Mouse (Mus musculus) intestine, postnatal 0 days (tissue): ENCODE results near the gene Kpnb1. TPM values are rescaled to one million over a fixed set of nuclear protein-coding genes. Genes with fewer than 3 reads are reported as not detected.
"Not testable (repeated sequence)": the region's sequence is repeated elsewhere in the genome, so short reads cannot be mapped to it uniquely, and the experiment has no call there.

Experiments
- ATAC-seq: fragments of 200-750 bp; cut with Nextera tagmentation; 2 replicates; pipeline ENCODE4 v1.8.0; 2017; ENCODE audit warnings: mild to moderate bottlenecking, moderate TSS enrichment, moderate library complexity
- H3K27ac ChIP-seq: fragments of 300-500 bp; sonication (generic); 2 replicates; pipeline ENCODE4 v1.5.1; 2014; ENCODE audit warnings: mild to moderate bottlenecking, low read depth, low read length, moderate library complexity
- H3K27me3 ChIP-seq: fragments of 300-500 bp; sonication (generic); replicated peaks from 2 replicates; pipeline ENCODE4 v1.6.1; 2014; ENCODE audit warnings: low read length, mixed read lengths; ENCODE audit not compliant: control insufficient read depth, insufficient read depth
- H3K36me3 ChIP-seq: fragments of 300-500 bp; sonication (generic); 2 replicates; pipeline ENCODE4 v1.6.1; 2014; ENCODE audit warnings: mild to moderate bottlenecking, moderate library complexity; ENCODE audit not compliant: control insufficient read depth, insufficient read depth
- H3K4me1 ChIP-seq: fragments of 300-500 bp; sonication (generic); replicated peaks from 2 replicates; pipeline ENCODE4 v1.6.1; 2014; ENCODE audit warnings: antibody characterized with exemption, low read length, mixed read lengths; ENCODE audit not compliant: control insufficient read depth, insufficient read depth
- H3K4me2 ChIP-seq: fragments of 300-500 bp; sonication (generic); replicated peaks from 2 replicates; pipeline ENCODE4 v1.6.1; 2014; ENCODE audit warnings: low read depth, mild to moderate bottlenecking, moderate library complexity
- H3K4me3 ChIP-seq: fragments of 300-500 bp; sonication (generic); 2 replicates; pipeline ENCODE4 v1.5.1; 2014; ENCODE audit warnings: low read depth, low read length
- H3K9ac ChIP-seq: fragments of 300-500 bp; sonication (generic); 2 replicates; pipeline ENCODE4 v1.6.1; 2014; ENCODE audit warnings: mild to moderate bottlenecking, low read depth, low read length
- H3K9me3 ChIP-seq: fragments of 300-500 bp; sonication (generic); 2 replicates; pipeline ENCODE4 v1.6.1; 2016; ENCODE audit warnings: mixed run types; ENCODE audit not compliant: control insufficient read depth
- CTCF ChIP-seq: sonication (generic); IDR thresholded peaks from 2 replicates; pipeline ENCODE4 v1.5.1; 2016; ENCODE audit warnings: low read depth, mild to moderate bottlenecking, control low read depth, antibody characterized with exemption, moderate library complexity
- WGBS: fragments of 180-500 bp; shearing (Covaris S2); extraction: QIAGEN DNeasy Blood & Tissue Kit; methylation state at CpG from one replicate; pipeline ENCODE4 v1.1.7; 2014; 5-methylcytosine and 5-hydroxymethylcytosine counted together
- polyA plus RNA-seq: library from polyadenylated mRNA; unstranded; fragments of >200 nt; fragmentation: Nextera tagmentation; extraction: Ambion mirVana; gene quantifications from 2 replicates; pipeline ENCODE4 v1.2.1, GENCODE M21; 2015

The Kpnb1 gene
- polyA plus RNA-seq, 1 experiment from 2014 or later, result 17.5 TPM

DNA sequence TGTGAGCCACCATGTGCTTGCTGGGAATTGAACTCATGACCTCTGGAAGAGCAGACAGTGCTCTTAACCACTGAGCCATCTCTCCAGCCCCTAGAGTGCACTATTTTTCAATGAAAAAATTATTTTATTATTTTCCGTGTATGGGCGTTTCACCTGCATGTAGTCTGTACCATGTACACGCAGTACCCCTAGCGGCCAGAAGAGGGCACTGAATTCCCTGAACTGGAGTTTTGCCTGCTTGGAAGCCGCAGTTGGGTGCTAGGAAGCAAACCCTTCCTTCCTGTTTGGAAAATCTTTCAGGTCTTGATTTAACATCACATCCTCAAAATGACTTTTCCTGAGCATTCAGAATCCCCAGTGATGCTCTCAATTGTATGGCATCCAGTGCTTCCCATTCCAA is 10.9 kb upstream of the Kpnb1 start:
- Histone ChIP-seq H3K4me1 (no peaks in the 10 kb centered on the region), H3K27me3 (no peaks in the 10 kb centered on the region), H3K36me3 (no peaks in the 10 kb centered on the region), H3K9ac (no peak overlapping the region), H3K4me3 (no peak overlapping the region), H3K4me2 (no peak overlapping the region), H3K27ac (no peak overlapping the region), H3K9me3 (no peaks in the 10 kb centered on the region)
- no peak for ATAC-seq
- WGBS, result 27% methylated on average over 5 of the region's 5 CpGs
- peak; percentile 77 for TF ChIP-seq CTCF

GRCm38 (mm10) chr11:97197021-97197420 is 9.3 kb upstream of the Kpnb1 start:
- 76% methylated on average over 8 of the region's 8 CpGs for WGBS
- no peaks in the 10 kb centered on the region for H3K27me3 ChIP-seq
- no peaks in the 10 kb centered on the region for H3K9me3 ChIP-seq
- no peak overlapping the region for H3K4me3 ChIP-seq
- H3K36me3 ChIP-seq, result no peaks in the 10 kb centered on the region
- no peak for TF ChIP-seq CTCF
- no peaks in the 10 kb centered on the region for H3K4me1 ChIP-seq
- H3K27ac ChIP-seq, result no peak overlapping the region
- H3K4me2 ChIP-seq, result no peak overlapping the region
- ATAC-seq, result no peak
- H3K9ac ChIP-seq, result no peak overlapping the region

DNA sequence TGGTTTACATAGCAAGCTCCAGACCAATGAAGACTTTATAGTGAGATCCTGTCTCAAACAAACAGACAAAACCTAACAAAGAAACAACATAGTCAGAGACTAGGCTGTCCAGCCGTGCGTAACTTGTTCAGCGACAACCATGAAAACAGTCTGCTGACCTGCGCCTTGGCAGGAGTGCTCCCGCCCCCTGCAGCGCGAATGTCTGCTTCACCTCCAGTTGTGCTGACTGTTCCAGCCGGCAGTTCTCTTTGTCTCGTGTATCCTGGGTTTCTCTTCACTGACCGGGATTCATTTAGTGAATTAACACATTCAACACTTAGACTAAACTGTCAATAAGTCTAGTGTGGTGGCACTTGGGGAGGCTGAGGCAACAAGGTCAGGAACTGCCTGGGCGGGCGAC is 8.9 kb upstream of the Kpnb1 start:
- no peaks in the 10 kb centered on the region for H3K36me3 ChIP-seq
- H3K9ac ChIP-seq, result no peak overlapping the region
- no peak for TF ChIP-seq CTCF
- H3K27ac ChIP-seq, result no peak overlapping the region
- H3K4me1 ChIP-seq, result no peaks in the 10 kb centered on the region
- WGBS, result 74% methylated on average over 12 of the region's 12 CpGs
- no peaks in the 10 kb centered on the region for H3K27me3 ChIP-seq
- no peak for ATAC-seq
- no peak overlapping the region for H3K4me2 ChIP-seq
- no peak overlapping the region for H3K4me3 ChIP-seq
- no peaks in the 10 kb centered on the region for H3K9me3 ChIP-seq

DNA sequence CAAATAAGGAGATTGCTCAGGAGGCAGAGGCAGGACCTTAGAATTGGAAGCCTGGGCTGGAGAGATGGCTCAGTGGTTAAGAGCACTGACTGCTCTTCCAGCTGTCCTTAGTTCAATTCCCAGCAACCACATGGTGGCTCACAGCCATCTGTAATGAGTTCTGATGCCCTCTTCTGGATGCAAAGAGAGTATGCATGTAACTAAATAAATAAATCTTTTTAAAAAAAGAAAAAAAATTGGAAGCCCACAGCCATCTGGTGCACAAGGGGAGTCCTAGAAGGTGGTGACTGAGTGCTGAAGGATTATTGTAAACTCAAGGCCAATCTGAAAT is 4.9 kb upstream of the Kpnb1 start:
- H3K27me3 ChIP-seq, result no peaks in the 10 kb centered on the region
- ATAC-seq, result no peak
- H3K4me3 ChIP-seq, result no peak overlapping the region
- H3K4me2 ChIP-seq, result no peak overlapping the region
- no peak overlapping the region for H3K9ac ChIP-seq
- no peaks in the 10 kb centered on the region for H3K4me1 ChIP-seq
- H3K36me3 ChIP-seq, result no peaks in the 10 kb centered on the region
- no peak overlapping the region for H3K27ac ChIP-seq
- TF ChIP-seq CTCF, result peak; percentile 50
- no peaks in the 10 kb centered on the region for H3K9me3 ChIP-seq

GRCm38 (mm10) chr11:97191915-97192620 is 4.4 kb upstream of the Kpnb1 start:
- ATAC-seq, result no peak
- Histone ChIP-seq H3K9ac (no peak overlapping the region), H3K4me2 (no peak overlapping the region), H3K4me1 (no peaks in the 10 kb centered on the region), H3K9me3 (no peaks in the 10 kb centered on the region), H3K4me3 (no peak overlapping the region), H3K27me3 (no peaks in the 10 kb centered on the region), H3K36me3 (no peaks in the 10 kb centered on the region), H3K27ac (no peak overlapping the region)
- TF ChIP-seq CTCF, result no peak
- WGBS, result 73% methylated on average over 6 of the region's 6 CpGs

DNA sequence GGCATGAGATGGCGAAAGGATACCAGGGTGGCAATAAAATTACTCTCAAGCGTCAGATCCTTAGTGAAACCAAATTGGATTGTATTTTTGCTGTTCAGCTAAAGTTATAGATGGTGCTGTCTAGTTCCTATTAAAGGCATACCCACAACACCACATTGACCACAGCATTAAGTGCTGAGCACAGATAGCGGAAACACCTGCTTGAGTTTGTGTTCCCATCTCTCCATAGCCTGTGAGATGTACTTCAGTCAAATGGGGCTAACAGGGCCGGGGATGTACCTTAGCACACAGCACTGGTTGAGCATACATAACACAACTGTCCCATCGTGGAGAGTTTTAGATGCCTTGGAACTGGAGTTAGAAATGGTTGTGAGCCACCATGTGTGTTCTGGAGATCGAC is 3.3 kb upstream of the Kpnb1 start:
- H3K27me3 ChIP-seq, result no peaks in the 10 kb centered on the region
- no peaks in the 10 kb centered on the region; the same call in 1 of the 2 replicates for H3K4me1 ChIP-seq
- no peak overlapping the region for H3K4me3 ChIP-seq
- H3K27ac ChIP-seq, result no peak overlapping the region
- no peaks in the 10 kb centered on the region for H3K9me3 ChIP-seq
- H3K4me2 ChIP-seq, result no peak overlapping the region
- no peak for TF ChIP-seq CTCF
- ATAC-seq, result no peak
- no peak overlapping the region for H3K9ac ChIP-seq
- 85% methylated on average over 6 of the region's 6 CpGs for WGBS
- no peaks in the 10 kb centered on the region for H3K36me3 ChIP-seq

GRCm38 (mm10) chr11:97189645-97190044 is 2.0 kb upstream of the Kpnb1 start:
- not testable (repeated sequence) for H3K27ac ChIP-seq, H3K4me3 ChIP-seq, ATAC-seq, H3K9me3 ChIP-seq, H3K9ac ChIP-seq, H3K4me1 ChIP-seq, H3K36me3 ChIP-seq, H3K27me3 ChIP-seq, H3K4me2 ChIP-seq
- 79% methylated on average over 6 of the region's 6 CpGs for WGBS
